Mouse (Mus musculus) central nervous system, embryonic 18 days (tissue): ENCODE measurements around the gene Polr2c. TPM values are rescaled to one million over a fixed set of nuclear protein-coding genes. Genes with fewer than 3 reads are reported as not detected.

Experiments used
- polyA plus RNA-seq: library from polyadenylated mRNA; depleted of rRNA; stranded (reverse); fragments of >200 nt; gene quantifications from 2 replicates; pipeline ENCODE4 v1.2.3, GENCODE M21; 2012; rRNA removed

The Polr2c gene
- 111 and 114 TPM in 2 replicates for polyA plus RNA-seq

DNA sequence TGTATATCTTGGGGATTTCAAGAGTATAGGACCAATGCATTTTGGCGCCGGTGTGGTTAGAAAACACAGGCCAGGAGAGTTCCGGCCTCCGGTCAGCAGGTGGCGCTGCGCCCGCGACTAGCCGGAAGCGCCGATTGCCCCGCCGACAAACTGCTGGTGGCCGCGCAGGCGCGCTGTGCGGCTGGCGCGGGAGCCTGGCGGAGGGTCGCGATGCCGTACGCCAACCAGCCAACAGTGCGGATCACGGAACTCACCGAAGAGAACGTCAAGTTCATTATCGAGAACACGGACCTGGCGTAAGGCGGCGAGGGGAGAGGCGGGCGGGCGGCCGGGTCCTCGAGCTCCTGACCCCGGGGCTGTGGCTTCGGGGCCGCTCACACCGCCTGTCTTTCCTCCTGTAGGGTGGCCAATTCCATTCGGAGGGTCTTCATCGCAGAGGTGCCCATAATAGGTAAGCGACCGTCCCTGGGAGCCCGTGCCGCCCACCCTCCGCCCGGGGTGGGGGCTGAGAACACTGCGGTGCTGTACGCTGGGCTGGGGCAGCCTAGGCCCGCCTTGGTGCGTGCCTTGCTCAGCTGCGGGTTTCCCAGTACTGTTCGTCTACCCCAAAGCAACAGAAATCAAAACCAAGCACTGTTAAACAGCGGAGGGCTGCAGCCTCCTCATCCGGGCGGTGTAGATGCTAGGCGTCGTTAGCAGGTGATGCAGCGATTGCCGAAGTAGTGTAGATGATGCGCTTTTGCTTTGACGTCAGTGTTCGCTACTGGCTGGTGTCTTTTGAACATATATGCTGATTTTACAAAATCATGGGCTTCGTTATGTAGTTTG is at the start of gene Polr2c:
Gene Polr2c, plus strand, starts transcription at position 105 of the 828 bp plus-strand sequence.

DNA sequence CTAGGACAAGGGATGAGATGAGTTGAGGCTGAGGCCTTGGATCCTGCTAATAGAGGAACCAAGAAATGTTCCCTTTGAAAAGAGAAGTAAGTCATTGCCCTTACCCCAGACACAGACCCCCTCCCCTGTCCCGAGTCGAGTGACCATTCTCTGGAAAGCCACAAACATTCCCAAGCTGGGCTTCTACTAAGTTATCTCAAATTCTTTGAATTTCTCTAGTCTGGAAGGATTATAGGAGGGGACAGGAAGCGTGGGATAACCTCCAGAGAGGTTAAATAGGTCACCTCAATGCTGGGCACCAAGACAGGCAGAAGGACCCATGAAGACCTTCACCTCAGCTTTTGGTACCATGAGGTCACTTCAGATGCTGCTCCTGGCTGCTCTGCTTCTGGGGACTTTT is 47.1 kb upstream of the Polr2c start, which contains the start of gene Ccl17:
Gene Ccl17, plus strand, starts transcription at position 301 of the 400 bp plus-strand sequence.

DNA sequence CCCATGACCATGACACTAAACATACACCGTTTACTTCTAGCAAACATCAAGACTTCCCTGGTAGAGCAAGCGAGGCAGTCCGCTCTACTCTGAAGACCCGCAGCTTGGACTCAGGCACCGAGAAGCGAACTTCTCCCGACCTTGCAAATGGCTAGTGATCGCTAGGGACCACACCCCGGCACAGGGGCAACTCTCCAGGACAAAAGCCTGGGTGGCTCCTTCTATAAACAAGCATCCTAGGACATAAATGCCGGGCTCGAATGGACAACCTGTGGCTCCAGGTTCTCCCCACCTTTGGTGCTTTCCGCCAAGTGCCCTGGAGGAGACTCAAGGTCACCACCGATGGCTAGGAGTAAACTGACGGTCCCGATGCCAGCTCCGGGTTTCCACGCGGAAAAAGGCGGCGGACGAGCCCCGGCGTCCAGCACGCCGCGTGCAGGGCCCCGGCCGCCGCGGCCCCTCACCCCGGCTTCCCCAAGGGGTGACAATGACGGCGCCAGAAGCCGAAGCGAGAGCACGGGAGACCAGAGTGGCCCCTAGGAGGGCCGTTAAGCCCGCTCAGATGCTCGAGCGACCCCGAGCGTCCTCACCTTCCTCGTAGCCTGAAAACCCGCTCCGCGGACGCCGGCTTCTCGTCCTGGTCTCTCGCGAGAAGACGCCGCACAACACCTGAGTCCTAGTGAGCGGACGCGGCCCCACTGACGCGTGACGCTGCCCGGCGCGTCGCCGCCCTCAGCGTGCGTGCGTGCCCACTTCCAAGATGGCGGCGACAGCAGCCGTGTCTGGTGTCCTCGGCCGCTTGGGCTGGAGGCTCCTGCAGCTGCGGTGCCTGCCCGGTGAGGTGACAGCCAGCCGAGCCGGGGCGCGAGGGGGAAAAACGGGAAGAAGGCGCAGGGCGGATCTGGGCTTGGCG is 19.3 kb upstream of the Polr2c start, which contains the start of the genes Coq9 and Ciapin1:
Gene Coq9, plus strand, starts transcription at position 660 of the 913 bp plus-strand sequence.
Gene Ciapin1, minus strand, starts transcription at position 697 of the 913 bp plus-strand sequence.

DNA sequence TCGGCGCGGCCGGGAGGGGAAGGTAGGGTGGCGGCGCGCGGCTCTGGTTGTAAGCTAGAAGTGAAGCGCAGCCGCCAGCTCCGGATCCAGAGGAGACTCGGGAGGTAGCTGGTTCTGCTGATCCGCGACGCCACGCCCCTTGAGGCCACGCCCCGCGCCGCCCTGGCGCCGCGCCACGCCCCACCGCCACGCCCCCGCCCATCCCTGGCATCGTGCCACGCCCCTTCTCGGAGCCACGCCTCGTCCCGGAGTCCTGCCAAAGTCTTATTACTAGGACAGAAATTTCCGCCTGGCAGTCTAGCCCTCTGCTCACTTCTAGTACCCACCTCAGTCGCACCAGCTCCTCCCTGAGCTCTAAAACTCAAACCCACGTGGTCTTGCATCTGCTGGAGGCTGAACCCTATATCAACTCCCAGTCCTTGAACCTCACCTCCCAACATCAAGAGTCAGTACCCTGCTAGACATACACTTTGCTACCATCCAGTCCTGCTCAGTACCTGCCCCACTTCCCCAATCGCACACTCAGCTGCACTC is 19.0 kb downstream of the Polr2c start, which contains the start of gene Dok4:
Gene Dok4, minus strand, starts transcription at position 134 of the 534 bp plus-strand sequence.

DNA sequence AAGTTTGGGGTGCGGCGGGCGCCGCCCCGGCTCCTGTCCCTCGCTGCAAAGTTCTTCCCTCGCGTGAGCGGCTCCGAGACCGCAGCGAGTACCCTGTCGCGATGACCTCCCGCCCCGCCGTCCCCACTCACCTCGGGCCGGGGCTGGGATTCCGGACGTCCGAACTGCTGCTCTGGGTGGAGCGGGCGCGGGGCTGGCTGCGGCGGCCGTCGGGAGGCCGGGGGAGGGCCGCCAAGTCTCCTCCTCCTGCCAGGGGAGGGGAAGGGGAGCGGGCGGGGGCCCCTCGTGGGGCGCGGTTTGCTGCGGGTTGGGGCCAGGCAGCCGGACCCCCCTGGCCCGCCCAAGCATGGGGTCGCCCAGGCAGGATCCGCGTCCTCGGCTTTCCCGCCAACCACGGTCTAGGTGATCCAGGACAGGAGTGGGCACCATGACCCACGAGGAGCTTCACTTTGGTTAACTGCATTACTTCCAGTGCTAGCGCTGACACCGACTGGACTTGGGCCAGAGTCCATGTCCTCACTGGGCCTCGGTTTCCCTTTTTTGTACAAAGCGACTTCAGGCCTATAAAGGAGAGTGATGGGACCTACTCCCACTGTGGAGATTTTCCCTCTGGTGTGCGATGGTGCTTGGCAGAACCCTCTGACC is 60.7 kb downstream of the Polr2c start, which contains the start of gene Ccdc102a:
Gene Ccdc102a, minus strand, starts transcription at position 248 of the 645 bp plus-strand sequence.

Other genes with a start within 250 kb of the Polr2c start
- gene Arl2bp, start 190.8 kb upstream of the Polr2c start, polyA plus RNA-seq = 182 and 196 TPM in 2 replicates
- 3.9 and 5.1 TPM in 2 replicates for gene Pllp, start 161.2 kb upstream of the Polr2c start, polyA plus RNA-seq
- gene Ccl22, start 111.9 kb upstream of the Polr2c start, polyA plus RNA-seq = not detected in 2 replicates
- 58.1 and 65.6 TPM in 2 replicates for gene Cx3cl1, start 85.4 kb upstream of the Polr2c start, polyA plus RNA-seq
- 0.17 and 0.40 TPM in 2 replicates for gene Ccl17, start 47.0 kb upstream of the Polr2c start, polyA plus RNA-seq
- gene Coq9, start 19.1 kb upstream of the Polr2c start, polyA plus RNA-seq = 55.4 and 57.2 TPM in 2 replicates
- 58.0 and 61.1 TPM in 2 replicates for gene Ciapin1, start 19.1 kb upstream of the Polr2c start, polyA plus RNA-seq
- 118 and 120 TPM in 2 replicates for gene Dok4, start 18.9 kb downstream of the Polr2c start, polyA plus RNA-seq
- 5.9 and 6.8 TPM in 2 replicates for gene Ccdc102a, start 60.6 kb downstream of the Polr2c start, polyA plus RNA-seq
- 0.13 TPM in 2 replicates for gene Adgrg5, start 66.2 kb downstream of the Polr2c start, polyA plus RNA-seq
- 235 and 266 TPM in 2 replicates for gene Adgrg1, start 117.3 kb downstream of the Polr2c start, polyA plus RNA-seq
- gene Adgrg3, start 160.2 kb downstream of the Polr2c start, polyA plus RNA-seq = 1.5 and 2.0 TPM in 2 replicates
- 3.4 and 4.0 TPM in 2 replicates for gene Drc7, start 197.7 kb downstream of the Polr2c start, polyA plus RNA-seq
- 49.1 and 57.4 TPM in 2 replicates for gene Katnb1, start 223.7 kb downstream of the Polr2c start, polyA plus RNA-seq